Mouse (Mus musculus) spleen, embryonic (tissue): ENCODE results near the gene Ptpra.

Experiments
- CTCF ChIA-PET: fragments of 350-600 bp; sonication (Branson Sonifier 250); formaldehyde crosslinking; loops from one replicate; lab custom pipeline; 2022; lab: Charles Lee

Ptpra gene

DNA sequence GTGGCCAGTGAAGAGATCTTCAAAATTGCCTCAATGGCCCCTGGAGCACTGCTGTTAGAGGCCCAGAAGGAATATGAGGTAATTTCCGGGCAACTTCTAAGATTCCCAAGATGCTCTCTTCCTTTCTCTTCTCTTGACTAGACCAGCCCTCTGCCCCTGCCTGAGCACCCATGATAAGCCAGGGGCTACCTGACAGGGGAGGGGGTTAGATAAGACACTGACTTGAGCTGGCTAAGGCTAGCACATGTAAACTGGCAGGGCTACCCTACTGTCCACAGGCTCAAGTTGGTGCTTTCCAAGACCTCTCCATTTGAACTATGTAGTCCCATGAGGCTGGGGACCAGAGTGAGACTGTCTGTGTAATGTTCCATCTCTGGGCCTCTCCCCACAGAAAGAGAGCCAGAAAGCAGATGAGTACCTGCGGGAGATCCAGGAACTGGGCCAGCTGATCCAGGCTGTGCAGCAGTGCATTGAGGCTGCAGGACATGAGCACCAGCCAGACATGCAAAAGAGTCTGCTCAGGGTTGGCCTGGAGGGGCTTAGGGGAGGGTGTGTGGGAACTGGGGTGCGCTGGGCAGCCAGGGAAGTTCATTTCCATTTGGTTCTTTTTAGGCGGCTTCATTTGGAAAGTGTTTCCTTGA lies 10.1 kb upstream of the Ptpra start:
- CTCF ChIA-PET = no interaction called here

DNA sequence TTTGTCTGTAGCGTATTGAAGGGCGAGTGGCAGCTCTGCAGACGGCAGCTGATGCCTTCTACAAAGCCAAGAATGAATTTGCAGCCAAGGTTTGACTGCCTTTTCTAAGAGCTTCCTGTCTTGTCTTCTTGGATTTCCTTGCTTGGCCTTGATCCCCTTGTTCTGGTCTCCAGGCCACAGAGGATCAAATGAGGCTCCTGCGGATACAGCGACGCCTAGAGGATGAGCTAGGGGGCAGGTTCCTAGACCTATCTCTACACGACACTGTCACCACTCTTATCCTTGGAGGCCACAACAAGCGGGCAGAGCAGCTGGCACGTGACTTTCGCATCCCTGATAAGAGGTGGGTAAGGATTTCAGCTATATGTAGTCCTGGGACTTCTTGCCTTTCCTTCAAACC lies 7.9 kb upstream of the Ptpra start:
- CTCF ChIA-PET = interaction anchor here (1.5 kb wide), 1 partner anchor 9 kb away, joined by 3 read pairs; no protein-coding TSS in a partner anchor

DNA sequence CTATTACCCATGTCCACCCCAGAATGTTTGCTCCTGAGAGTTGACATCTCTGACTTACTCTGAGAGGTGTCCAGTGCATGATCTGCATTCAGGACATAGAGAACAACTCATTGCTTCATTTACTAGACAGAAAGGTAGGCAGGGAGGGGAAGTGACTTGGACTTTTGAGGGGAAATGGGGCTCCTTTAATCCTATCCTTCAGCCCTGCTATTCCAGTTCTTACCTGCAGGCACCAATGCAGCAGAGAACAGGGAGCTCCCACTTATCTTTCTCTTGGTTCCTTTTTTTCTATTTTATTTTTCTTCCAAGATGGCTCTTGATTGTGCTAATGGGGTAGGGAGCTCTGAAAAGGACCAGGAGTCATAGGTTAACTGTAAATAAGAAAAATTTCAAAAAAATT lies 1.6 kb upstream of the Ptpra start:
- CTCF ChIA-PET = no interaction called here

DNA sequence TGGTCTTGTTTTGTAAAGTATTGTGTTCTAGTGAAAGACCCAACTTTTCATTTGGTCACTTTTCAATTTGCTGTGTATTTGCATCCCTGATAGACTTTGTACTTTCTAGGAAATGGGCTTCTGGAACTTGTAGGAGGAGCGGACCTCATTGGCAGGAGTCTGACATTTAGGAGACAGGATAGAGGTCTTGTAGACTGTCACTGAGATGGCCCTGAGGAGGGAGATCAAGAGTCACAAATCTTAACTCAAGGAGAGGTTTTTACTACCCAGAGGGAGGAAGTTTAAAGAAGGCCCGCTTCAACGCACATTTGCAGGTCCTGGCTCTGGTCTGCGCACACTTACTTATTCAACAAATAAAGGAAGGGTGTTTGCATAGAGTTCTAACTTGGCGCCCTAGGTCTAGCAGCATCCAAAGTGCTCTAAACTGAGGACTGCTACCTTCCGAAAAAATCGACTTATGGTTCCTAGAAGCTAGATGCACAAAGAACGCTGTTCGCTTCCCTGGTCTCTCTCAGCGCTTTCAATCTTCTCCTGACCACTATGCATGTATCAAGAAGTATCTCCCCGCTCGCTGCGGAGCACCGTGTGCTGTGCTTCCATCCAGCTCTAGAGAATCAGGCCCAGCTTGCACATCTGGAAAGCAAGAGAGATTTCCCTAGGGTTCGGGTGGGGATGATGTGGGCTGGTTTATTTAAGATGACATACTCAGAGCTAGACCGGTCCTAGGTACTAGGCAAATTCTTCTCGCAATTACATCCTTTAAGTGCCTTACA lies 871 bp upstream of the Ptpra start:
- CTCF ChIA-PET = interaction anchor here (1.0 kb wide), 1 partner anchor 19 kb away, joined by 3 read pairs; no protein-coding TSS in a partner anchor

DNA sequence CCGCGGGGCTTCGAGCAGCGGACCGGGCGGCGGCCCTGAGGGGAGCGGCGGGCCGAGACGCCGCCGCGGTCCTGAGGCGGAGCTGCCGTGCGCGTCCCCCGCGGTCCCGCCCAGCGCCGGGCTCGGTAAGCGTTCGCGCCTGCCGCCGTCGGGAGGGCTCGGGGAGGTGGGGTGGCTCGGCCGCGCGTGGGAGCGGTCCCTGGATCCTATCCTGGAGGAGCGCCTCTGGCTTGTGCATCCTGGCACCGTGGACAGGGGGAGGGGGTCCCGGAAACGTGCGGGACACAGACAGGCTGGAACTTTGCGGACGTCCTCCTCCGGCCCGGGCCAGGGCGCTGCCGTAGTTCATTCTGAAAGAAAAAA lies 337 bp downstream of the Ptpra start:
- CTCF ChIA-PET = no interaction called here

DNA sequence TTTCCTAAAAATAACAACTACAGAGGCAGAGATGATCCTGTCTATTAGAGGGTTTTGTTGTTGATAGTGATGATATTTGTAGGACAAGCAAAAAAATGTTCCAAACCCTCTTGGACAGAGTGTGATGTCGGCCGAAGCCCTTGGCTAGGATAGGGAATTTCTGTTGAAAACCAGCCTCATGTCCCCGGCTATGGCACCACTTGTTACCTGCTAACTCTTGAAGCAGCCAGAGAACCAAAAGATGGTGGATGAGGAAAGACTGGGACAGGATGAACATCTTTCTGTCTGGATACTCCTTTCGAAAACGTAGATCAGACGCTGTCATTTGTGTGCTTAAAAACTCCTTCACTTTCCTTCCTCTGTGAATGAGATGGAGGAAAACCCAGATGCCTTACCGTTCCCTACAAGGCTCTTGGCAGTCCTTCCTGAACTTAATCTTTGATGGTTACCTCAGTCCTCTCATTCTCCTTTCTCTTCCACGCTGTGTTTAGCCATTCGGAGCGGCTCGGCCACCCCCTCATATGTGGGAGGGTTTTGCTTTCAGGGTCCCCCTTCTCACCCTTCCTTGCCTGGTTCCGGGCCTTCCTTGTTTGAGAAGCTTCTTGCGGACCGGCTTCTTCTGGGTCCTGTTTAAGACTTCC lies 1.1 kb downstream of the Ptpra start:
- CTCF ChIA-PET = no interaction called here

DNA sequence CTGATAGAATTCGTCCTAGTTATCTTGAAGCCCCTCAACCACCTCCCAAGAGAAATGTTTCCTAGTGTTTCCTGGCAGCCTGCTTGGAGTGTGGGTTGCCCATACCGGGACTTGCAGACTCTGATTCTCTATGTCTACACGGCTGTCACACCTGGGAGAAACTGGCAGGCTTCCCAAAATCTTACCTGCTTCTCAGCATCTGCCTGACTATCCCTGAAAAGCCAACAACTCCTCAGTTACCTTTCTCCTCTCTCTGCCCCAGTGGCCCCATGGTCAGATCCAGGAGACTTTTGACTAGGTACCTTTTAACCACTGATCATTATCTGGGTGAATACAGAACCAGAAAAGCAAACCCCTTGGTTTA lies 1.6 kb downstream of the Ptpra start:
- CTCF ChIA-PET = no interaction called here

DNA sequence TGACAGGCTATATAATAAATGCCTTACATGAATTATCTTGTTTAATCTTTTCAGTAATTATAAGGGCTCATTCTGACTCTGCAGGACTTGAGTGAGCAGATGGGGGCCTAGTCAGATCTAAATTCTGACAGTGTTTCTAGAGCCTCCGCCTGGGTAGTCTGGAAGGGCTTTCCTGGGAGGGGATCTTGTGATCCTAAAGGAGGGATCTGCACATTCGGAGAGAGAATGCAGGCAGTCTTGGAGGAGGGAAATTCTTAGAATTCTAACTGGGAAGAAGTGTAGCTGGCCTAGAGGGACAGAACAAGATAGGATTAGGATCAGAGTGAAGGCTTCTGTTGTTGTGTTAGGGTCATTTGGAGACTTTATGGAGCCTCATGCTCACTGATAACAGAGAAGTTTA lies 2.2 kb downstream of the Ptpra start:
- CTCF ChIA-PET = no interaction called here

DNA sequence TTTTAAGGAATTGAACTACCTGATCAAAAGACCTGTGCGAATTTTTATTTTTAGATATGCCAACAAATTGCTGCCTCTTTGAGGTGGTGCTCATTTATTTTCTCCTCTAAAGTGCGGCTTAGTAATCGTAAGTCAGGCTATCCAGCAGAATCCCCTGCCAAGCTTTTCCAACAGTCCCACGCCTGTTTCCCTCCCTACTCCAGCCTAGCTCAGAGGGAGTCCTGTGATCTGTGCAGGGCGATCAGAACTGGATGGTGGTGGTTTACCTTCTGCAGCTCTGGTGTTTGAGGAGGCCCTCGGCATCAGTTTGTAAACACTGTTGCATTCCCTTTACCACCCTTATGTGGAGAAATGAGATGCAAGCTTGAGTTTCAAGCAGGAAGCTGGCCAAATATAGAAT lies 3.3 kb downstream of the Ptpra start:
- CTCF ChIA-PET = interaction anchor here (0.6 kb wide), 1 partner anchor 36 kb away, joined by 3 read pairs; no protein-coding TSS in a partner anchor

DNA sequence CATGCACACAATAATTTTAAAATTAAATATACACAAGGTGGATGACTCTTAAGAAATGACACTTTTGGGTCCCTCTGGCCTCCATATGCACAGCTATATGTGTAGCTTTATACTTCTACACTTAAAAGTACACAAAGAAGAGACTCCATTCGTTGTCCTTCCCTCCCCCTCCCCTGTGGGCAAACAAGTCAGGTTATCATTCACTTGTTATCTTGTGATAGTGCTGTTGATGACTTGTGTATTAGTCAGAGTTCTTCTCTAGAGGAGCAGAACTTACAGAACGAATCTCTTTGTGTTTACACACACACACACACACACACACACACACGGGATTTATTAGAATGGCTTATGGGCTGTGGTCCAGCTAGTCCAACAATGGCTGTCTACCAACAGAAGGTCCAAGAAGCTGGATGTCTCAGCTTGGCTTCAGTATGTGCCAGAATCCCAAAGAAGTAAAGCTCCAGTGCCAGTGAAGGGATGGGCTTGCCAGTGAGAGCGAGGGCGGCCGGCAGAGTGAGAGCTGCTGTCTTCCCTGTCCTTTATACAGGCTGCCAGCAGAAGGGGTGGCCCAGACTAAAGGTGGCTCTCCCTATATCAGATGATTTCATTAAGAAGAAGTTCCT lies 4.8 kb downstream of the Ptpra start:
- CTCF ChIA-PET = interaction anchor here (0.6 kb wide), 1 partner anchor 219 kb away, joined by 3 read pairs; no protein-coding TSS in a partner anchor

DNA sequence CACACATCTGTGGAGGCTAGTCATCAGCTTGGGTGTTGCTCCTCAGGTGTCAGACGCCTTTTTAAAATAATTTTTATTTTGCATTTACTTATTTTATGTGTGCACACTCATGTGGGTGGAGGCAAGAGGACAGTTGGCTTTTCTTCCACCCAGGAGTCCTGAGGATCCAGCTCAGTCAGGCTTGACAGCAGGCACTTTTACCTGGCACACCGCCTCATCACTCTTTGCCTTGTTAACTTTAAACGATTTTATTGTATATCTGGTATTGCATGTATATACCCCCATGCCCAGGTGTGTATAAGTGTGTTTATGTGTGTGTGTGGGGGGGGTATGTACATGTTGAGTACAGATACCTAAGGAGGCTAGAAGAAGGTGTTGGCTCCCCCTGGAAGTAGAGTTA lies 7.8 kb downstream of the Ptpra start:
- CTCF ChIA-PET = no interaction called here

DNA sequence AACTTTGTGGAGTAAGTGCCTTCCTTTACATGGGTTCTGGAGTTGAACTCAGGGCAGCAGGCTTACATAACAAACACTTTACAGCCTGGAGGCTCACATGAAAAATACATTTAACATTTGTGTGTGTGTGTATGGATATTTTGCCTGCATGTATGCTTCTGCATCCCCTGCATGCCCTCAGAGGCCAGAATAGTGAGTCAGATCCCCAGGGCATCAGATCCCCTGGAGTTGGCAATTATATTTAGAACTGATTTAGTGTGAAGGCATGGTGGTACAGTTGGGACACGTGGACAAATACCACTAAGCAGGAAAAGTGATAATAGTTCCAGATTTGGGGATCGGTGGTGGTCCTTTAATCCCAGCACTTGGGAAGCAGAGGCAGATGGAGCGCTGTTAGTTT lies 9.5 kb downstream of the Ptpra start:
- CTCF ChIA-PET = no interaction called here

DNA sequence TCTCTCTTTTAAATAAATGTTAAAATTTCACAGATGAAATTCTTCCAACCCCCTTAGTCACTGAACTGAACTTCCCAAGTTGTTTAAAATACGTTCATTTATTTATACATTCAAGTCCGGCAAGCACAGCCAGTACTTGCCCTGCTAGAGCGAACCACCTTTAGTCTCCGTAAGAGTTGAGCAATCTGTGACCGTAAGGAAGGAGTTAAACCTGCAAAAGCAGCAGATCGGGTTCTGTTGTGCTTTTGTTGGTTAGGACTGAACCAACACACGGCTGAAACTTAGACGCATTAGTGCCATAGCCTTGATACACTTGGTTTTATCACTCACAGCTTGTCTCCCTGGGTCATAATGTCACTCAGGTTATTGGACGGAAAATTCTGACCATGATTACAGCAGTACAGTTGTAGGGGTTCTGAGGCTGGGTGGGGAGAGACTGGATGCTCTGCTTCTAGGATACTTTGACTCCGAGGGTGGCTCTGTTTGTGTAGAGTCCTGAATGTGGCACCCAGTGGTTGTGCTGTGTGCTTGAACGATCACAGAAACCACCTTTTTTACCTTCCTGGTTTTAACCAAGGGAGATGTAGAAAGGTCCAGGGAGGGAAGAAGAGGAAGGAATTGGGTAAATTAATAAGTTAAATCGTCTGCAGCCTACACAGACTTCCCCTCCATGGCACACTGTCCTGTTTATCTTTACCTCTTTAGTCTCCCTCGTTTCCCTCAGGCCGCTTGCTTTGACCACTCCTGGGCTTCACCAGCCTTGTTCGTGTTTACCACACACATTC lies 11.4 kb downstream of the Ptpra start:
- CTCF ChIA-PET = no interaction called here

DNA sequence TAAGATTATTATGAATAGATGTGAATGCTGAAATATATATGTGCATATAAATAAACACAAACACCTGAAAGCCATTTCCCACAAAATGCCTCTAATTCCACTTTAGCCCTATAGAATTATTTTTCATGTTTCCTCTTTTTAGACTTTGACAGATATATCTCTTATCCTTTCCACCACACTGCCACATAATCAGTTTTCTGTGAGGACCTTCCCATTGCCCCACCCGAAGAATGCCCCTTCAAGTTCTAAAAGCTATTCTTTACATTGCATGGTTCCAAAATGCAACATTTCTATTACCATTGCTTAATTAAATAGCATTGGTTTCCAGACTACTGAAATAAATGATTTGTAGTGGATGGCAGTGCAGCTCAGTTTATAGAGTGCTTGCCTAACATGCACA lies 16.4 kb downstream of the Ptpra start:
- CTCF ChIA-PET = no interaction called here

DNA sequence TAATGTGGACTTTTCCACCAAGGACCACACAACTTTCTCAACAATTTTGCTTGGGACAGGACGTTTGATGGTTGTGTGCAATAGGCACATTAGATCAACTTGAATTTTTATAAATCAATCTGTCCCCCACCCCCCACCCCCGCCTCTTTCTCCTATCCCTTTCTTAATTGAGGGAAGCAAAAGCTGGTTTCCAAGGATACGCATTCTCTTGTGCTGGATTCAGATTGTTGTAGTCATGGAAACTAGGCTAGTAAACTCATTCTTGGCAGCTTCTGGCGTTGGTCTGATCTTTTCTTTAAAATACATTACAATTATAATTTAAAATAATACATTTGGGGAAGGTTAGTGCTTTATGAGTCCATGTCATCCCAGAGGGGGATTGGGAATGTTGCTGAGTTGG lies 19.3 kb downstream of the Ptpra start:
- CTCF ChIA-PET = interaction anchor here (0.6 kb wide), 1 partner anchor 155 kb away, joined by 15 read pairs; no protein-coding TSS in a partner anchor

DNA sequence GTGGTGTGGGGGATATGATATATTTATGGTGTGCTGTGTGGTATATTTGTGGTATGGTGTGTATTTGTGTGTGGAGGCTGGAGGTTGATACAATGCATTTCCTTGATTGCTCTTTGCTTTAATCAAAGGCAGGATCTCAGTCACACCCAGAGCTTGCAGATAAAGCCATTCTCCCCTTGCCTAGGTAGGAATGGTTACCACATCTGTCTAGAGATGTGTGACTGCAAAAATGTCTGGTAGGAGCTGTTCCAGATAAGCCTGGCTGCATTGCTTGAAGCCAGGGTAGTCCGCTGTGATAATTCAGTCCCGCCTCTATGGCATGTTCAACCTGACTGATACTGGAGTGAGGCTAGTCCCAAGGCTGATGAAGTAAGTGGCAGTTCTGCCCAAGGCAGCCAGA lies 19.9 kb downstream of the Ptpra start:
- CTCF ChIA-PET = interaction anchor here (0.6 kb wide), 1 partner anchor 156 kb away, joined by 15 read pairs; no protein-coding TSS in a partner anchor

DNA sequence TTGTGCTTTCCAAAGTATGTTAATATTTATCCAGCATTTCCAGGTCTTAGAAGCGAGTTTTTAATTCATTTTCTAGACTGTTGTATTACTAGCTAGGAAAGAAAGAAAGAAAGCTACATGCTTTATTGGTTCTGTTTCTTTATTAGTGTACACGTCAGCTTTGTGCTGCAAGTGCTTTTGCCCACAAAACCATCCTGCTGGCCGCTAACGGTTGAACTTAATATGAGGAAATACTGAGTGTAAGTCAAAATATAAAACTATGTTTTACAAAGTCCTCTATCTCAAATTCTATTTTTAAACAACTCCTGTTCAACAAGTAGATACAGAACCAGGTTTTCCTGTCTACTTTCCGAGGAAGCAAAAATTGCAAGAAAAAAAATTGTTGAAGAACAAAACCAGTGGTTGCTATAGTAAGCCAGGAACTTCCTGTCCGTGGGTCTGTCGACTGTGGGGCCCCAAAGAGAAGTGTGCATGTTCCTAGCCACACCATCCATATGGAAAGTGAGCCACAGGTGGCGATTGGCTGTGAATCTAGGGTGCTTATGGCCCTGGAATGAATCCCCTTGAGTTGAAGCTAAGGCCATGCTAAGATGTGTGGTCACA lies 22.9 kb downstream of the Ptpra start:
- CTCF ChIA-PET = interaction anchor here (0.7 kb wide), 1 partner anchor 194 kb away, joined by 8 read pairs; no protein-coding TSS in a partner anchor

DNA sequence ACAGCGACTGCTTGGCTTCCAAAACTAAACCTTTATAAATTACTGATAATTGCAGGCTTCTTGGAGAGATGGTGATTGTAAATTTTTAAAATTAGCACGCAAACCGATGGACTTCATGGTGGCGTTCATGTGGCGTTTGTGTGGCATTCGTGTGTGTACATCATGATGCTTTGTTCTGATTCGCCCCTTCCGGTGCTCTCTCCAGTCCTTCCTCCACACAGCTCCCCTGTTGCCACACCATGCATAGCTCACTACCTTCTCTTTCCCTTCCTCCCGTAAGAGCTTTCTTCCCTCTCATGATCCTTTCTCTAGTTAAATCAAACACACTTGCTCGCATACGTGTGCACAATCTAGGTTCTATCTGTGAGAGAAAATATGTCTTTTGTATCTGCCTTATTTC lies 25.7 kb downstream of the Ptpra start:
- CTCF ChIA-PET = interaction anchor here (0.6 kb wide), 1 partner anchor 46 kb away, joined by 5 read pairs; no protein-coding TSS in a partner anchor

DNA sequence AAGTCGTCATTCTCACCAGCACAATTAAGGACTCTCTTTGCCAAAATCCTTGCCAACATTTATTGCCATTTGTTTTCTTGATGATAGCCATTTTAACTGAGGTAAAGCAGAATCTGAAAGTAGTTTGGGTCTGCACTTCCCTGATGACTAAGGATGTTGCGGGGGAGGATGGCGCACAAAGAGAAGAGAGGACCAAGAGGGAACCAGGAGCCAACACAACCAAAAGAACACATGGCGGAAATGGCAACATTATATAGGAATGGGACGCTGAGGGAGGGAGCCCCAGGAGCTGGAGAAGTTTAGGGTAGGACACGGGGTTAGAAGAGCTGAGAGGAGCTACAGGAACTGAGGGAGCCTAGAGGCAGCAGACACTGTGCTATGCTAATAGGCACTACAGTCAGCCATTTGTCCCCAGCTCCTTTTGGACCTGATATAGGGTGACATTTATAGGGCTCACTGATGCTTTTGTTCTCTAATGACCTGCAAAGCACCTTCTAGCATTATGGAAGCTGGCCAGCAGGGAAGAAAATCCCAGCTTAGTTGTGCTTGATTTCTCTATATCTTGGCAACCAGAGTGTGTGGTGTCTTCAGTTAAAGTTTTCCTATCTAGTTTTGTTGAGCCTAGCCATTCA lies 26.7 kb downstream of the Ptpra start:
- CTCF ChIA-PET = no interaction called here

DNA sequence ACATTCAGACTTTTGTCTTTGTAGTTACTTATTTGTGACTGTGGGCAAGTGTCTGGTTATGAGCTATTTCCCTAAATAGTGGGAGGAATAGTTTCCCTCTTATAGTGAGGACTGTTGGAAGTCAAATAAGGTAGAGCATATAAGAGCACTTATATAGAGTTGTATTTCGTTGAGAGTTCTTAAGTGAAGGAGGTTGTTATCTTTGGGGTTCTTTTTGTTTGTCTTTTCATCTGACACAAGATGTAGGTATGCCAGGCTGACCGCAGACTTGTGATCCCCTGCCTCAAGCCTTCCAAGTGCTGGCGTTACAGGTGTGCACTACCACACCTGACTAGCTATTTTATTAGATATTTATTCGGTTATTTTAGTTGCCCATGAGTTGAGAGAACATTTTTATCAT lies 32.1 kb downstream of the Ptpra start:
- CTCF ChIA-PET = interaction anchor here (0.7 kb wide), 1 partner anchor 10 kb away, joined by 3 read pairs; no protein-coding TSS in a partner anchor
